Mouse (Mus musculus) lung, postnatal 10 days (tissue): ENCODE results near the gene Tgif1.

ENCODE experiments used
- DNase-seq: peaks from one replicate; pipeline ENCODE4 v3.0.0; 2021

Gene Tgif1

DNA sequence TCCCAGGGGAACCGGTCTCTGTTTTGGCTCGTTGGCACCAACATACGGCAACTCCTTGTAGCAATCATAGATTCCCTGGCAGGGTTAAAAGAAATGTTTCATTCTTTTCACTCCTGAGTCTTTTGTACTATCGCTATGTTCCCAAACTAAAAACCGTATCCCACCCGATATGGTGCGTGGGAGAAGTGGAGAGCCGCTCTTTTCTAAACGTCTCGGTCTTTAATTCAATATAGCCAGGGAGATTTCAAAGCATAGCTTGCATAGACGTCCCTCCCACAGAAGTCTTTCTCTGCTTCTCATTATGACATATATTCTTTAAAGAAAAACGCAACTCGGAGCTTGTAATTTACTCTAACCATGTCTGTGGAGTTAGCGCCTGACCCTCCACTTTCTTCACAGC, 51.3 kb downstream of the Tgif1 start:
- DNase-seq = no peak

DNA sequence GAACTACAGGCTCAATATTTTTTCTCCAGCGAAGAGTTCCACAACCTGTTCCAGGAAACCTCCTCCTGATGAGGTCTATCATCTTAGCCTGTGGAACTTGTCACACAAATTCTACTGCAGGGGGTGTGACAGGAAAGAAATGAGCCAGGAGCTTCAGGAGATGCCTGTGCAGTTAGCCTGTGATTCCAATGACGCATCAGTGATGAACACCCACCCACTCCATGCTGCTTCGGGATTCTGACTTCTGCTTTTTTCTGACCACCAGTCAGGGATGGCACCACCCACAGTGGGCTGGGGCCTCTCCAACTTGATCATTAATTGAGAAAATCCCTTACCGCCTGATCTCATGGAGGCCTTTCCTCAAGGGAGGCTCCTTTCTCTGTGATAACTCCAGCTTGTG, 54.1 kb downstream of the Tgif1 start:
- DNase-seq = no peak

DNA sequence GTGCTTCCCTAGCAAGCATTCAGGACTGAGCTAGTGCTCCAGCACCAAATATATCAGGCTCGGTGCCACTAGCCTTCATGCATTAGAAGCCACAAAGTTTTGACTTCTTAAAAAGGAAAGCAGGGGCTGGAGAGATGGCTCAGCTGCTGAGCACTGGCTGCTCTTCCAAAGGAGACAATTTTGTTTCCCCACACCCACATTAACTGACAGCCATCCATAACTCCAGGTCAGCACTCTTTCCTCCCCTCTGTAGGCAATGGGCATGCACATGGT, 55.6 kb downstream of the Tgif1 start:
- DNase-seq = peak; percentile 21

GRCm38 (mm10) chr17:70796940-70797772, 56.2 kb downstream of the Tgif1 start:
- DNase-seq = peak; percentile 56

- no peak for DNase-seq
These were observed 58.1 kb downstream of the Tgif1 start for GRCm38 (mm10) chr17:70795196-70795595.

DNA sequence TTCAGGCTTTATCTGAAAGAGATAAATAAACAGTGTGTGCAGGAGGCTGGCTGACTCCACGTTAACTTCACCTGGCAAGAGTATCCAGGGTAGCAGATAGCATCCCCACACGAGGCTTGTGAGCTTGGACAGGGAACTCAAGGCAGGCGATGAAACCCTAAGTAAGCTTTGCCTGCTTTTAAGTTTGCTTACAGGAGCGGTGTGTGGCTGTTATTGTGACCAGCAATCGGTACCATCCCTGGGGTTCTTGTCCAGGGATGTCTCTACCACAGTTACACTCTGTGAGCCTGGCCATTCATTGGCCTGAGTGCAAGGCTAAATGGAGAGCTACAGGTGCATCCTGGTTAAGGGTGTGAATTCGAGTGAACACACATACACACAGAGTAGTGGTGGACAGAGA, 58.6 kb downstream of the Tgif1 start:
- no peak for DNase-seq

GRCm38 (mm10) chr17:70794291-70794690, 59.1 kb downstream of the Tgif1 start:
- peak; percentile 44 for DNase-seq
